Mouse (Mus musculus): ENCODE results near the gene Proca1.

- TF ChIP-seq CTCF (IDR thresholded peaks at IDR 0.05; ENCODE audit: borderline replicate concordance, insufficient read depth, low read length) (no peak), POLR2A (IDR thresholded peaks at IDR 0.05; ENCODE audit: low read depth, low read length) (no peak)
Observed at GRCm38 (mm10) chr11:78175771-78176401, 17.3 kb upstream of the Proca1 start.
